Mouse (Mus musculus): Measurements from ENCODE around the gene Neu1.
"Not testable (repeated sequence)": the region's sequence is repeated elsewhere in the genome, so short reads cannot be mapped to it uniquely, and the experiment has no call there.

DNA sequence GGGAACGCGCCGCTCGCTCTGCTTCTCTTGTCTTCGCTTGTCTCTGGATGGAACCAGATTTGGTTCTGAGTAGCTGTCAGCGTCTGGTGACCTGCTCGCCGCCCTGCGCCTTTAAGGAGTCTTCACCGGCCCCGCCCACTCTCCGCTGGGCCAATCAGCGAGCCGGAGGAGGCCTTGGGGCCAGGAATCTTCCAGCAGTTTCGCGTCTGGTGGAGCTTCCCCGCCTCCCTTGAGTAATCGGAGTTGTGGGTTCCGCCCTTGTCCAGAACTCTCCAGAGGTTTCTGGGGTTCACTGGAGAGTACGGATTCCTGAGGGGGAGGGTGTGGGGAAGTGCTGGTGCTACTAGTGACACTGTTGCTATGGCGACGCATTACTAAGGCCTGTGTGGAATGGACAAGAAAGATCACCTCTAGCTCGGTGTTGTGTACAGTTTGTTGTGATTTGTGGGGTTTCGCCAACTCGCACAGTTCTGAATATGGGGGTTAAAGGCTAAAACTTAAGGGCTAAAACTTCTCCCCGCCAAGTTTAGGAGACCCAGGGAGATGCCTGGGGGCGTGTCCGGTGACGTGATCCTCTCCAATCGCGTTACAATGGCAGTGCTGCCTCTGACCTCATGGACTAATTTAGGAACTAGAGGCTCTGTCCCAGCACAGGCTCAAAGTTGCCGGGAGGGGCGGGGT is 41.2 kb downstream of the Neu1 start, which contains the start of the genes Hspa1a and Hspa1l:
- TF ChIP-seq CTCF (IDR thresholded peaks at IDR 0.05; ENCODE audit: low read depth, low read length); TAL1 (conservative IDR thresholded peaks at IDR 0.05; ENCODE audit: low read depth, low read length); GATA1 (IDR thresholded peaks at IDR 0.05; ENCODE audit: borderline replicate concordance, low read length); POLR2AphosphoS5 (IDR thresholded peaks at IDR 0.05; ENCODE audit: insufficient replicate concordance, low read depth, low read length); GATA2 (IDR thresholded peaks at IDR 0.05; ENCODE audit: borderline replicate concordance, low read depth, low read length): not testable (repeated sequence)
